Mouse (Mus musculus) embryonic facial prominence, embryonic 10.5 days (tissue): Measurements from ENCODE around the gene Pde6g. TPM values are rescaled to one million over a fixed set of nuclear protein-coding genes. Genes with fewer than 3 reads are reported as not detected.
A peak's percentile ranks its signal among the peaks of the same experiment; 100 is the strongest.

Experiments
- DNase-seq: peaks from one replicate; pipeline ENCODE4 v3.0.0-alpha.2; 2017; ENCODE audit warnings: low spot score
- H3K27ac ChIP-seq: fragments of 300-500 bp; sonication (generic); replicated peaks from 2 replicates; pipeline ENCODE4 v1.5.1; 2016; ENCODE audit warnings: mild to moderate bottlenecking
- H3K27me3 ChIP-seq: fragments of 300-500 bp; sonication (generic); replicated peaks from 2 replicates; pipeline ENCODE4 v1.6.1; 2016; ENCODE audit warnings: low read depth, mild to moderate bottlenecking; ENCODE audit not compliant: poor library complexity, severe bottlenecking
- H3K36me3 ChIP-seq: fragments of 300-500 bp; sonication (generic); replicated peaks from 2 replicates; pipeline ENCODE4 v1.6.1; 2016; ENCODE audit warnings: mild to moderate bottlenecking, moderate library complexity
- H3K4me1 ChIP-seq: fragments of 300-500 bp; sonication (generic); 2 replicates; pipeline ENCODE4 v1.6.1; 2016
- H3K4me3 ChIP-seq: fragments of 300-500 bp; sonication (generic); 2 replicates; pipeline ENCODE4 v1.5.1; 2016; ENCODE audit warnings: mild to moderate bottlenecking, moderate library complexity
- H3K9me3 ChIP-seq: fragments of 300-500 bp; sonication (generic); 2 replicates; pipeline ENCODE4 v1.6.1; 2016; ENCODE audit warnings: mild to moderate bottlenecking
- WGBS: fragments of 180-500 bp; shearing (Covaris S2); methylation state at CpG from one replicate; pipeline ENCODE4 v1.1.7; 2016; 5-methylcytosine and 5-hydroxymethylcytosine counted together
- polyA plus RNA-seq: library from polyadenylated mRNA; unstranded; fragments of >200 nt; fragmentation: Nextera tagmentation; extraction: Ambion mirVana; gene quantifications from 2 replicates; pipeline ENCODE4 v1.2.1, GENCODE M21; 2016

The Pde6g gene
- polyA plus RNA-seq, 1 experiment from 2014 or later, result 0.44 TPM

DNA sequence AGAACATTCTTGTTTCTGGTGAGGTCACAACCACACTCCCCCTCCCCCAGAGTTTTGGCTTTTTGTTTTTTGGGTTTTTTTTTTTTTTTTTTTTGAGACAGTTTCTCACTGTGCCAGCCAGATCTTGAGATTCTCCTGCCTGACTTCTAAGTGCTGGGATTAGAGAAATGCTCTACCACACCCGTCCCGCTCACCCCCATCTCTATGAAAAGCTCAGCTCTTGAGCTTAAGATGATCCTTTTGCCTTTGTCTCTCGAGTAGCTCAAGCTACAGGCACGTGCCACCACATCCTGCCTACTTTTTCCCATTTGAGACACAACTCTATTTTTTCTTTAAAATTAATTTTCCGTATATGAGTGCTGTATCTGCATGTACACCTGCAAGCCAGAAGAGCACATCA is 11.1 kb upstream of the Pde6g start:
- peaks cover 29% of the 10 kb centered on the region for H3K4me1 ChIP-seq
- H3K27me3 ChIP-seq, result no peaks in the 10 kb centered on the region
- WGBS, result 85% methylated on average over 5 of the region's 5 CpGs
- peaks cover 69% of the 10 kb centered on the region for H3K36me3 ChIP-seq
- H3K4me3 ChIP-seq, result no peak overlapping the region
- no peak for DNase-seq
- H3K9me3 ChIP-seq, result no peaks in the 10 kb centered on the region
- no peak overlapping the region for H3K27ac ChIP-seq

GRCm38 (mm10) chr11:120463536-120463935 is 10.2 kb upstream of the Pde6g start:
- Histone ChIP-seq H3K27ac (no peak overlapping the region), H3K27me3 (no peaks in the 10 kb centered on the region), H3K4me3 (no peak overlapping the region), H3K9me3 (no peaks in the 10 kb centered on the region), H3K36me3 (peaks cover 72% of the 10 kb centered on the region), H3K4me1 (peaks cover 33% of the 10 kb centered on the region)
- WGBS, result 92% methylated on average over 2 of the region's 2 CpGs
- no peak for DNase-seq

GRCm38 (mm10) chr11:120458847-120459597 is 5.7 kb upstream of the Pde6g start:
- H3K27ac ChIP-seq, result peak overlapping the region; percentile 93
- H3K4me3 ChIP-seq, result peak overlapping the region; percentile 94
- H3K27me3 ChIP-seq, result no peaks in the 10 kb centered on the region
- no peak for DNase-seq
- peaks cover 60% of the 10 kb centered on the region for H3K36me3 ChIP-seq
- H3K9me3 ChIP-seq, result no peaks in the 10 kb centered on the region
- 63% methylated on average over 6 of the region's 6 CpGs for WGBS
- H3K4me1 ChIP-seq, result peaks cover 28% of the 10 kb centered on the region

DNA sequence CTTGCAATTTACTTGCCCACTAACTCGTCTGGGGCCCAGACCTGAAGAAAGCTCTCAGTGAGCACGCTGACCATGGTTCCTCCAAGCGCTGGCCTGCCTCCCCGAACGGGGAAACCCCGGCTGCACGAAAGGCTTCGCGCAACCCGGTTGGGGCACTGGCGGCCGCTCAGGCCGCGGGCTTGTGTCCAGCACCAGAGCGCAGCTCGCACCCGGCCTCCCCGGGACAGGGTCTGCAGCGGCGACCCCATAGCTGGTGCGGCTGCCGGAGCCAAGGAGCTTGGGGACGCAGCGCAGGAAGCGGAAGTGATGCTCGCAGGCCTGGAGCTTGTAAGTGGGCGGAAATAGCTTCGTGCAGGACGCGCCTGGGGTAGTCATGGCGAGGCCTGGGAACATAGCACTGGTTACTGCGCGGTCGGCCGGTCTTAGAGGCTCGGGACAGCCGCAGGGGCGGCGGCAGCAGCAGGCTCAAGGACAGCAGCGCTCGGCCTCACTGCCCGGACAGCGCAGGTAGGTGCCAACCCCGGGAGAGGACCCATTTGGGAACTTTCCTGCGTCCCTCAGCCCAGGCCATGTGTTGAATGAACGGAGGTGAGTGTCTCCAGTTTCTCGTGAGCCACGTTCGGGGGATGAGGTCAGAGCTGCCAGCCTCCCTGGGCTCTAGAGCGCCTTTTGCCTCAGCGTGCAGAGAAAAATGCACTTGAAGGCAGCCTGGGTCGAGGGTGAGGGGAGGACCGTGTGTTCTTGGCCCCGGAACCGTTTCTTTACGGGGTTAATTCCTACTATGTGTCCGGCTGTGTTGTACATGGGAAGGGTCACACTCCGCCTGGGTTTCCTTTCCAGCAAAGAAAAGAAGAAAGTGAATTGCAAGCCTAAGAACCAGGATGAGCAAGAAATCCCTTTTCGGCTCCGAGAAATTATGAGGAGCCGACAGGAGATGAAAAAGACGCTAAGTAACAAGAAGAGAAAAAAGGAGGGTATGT is 4.8 kb upstream of the Pde6g start, which contains the start of the genes Oxld1 and Ccdc137:
Gene Oxld1 (minus strand): TSS at position 297 of the 980 bp plus-strand sequence.
Gene Ccdc137 (plus strand): TSS at position 344 of the 980 bp plus-strand sequence.
- Histone ChIP-seq H3K9me3 (no peaks in the 10 kb centered on the region), H3K4me1 (peaks cover 28% of the 10 kb centered on the region), H3K27me3 (no peaks in the 10 kb centered on the region), H3K4me3 (peak within 1 kb of the TSS; percentile 94), H3K36me3 (peaks cover 50% of the 10 kb centered on the region), H3K27ac (peak within 1 kb of the TSS; percentile 93)
- DNase-seq, result peak; percentile 90
- 4% methylated on average over 62 of the region's 62 CpGs for WGBS

DNA sequence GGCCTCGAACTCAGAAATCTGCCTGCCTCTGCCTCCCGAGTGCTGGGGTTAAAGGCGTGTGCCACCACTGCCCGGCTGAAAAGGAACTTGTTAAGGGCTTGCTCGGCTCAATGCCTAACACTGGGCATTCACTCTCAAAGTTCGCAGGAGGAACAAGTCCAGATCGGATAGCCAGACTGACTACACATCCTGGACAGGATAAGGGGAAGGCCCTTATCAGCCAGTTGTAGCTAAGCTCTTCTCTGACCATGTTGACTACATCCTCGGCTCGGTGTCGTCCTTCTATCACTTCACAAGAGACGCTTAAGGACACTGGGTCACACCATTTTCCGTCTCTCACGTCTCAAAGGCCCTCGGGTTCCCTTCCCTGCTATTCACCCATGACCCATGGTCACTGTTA is 4.1 kb upstream of the Pde6g start:
- H3K27ac ChIP-seq, result peak overlapping the region; percentile 93
- no peaks in the 10 kb centered on the region for H3K27me3 ChIP-seq
- no peaks in the 10 kb centered on the region for H3K9me3 ChIP-seq
- peaks cover 43% of the 10 kb centered on the region for H3K36me3 ChIP-seq
- peaks cover 28% of the 10 kb centered on the region for H3K4me1 ChIP-seq
- peak overlapping the region; percentile 94 for H3K4me3 ChIP-seq
- no peak for DNase-seq
- 40% methylated on average over 14 of the region's 14 CpGs for WGBS

DNA sequence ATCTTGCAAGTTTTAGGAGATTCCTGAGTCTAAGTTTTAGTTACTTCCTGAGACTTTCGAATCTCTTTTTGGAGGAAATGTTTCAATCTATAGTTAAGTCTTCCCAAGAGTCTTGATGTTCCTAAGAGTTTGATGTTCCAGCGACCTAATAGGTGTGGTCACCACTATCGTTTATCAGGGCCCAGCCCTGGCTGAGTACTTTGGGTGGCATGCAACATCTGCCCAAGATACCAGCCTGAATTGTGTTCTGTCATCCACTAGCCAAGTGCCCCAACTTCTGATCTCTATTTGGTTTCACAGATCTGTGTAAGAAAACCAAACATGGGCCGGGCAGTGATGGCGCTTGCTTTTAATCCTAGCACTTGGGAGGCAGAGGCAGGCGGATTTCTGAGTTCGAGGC is 2.1 kb upstream of the Pde6g start:
- DNase-seq, result no peak
- Histone ChIP-seq H3K27me3 (no peaks in the 10 kb centered on the region), H3K27ac (no peak overlapping the region), H3K36me3 (peaks cover 24% of the 10 kb centered on the region), H3K4me3 (no peak overlapping the region), H3K9me3 (no peaks in the 10 kb centered on the region), H3K4me1 (peaks cover 28% of the 10 kb centered on the region)
- 93% methylated on average over 7 of the region's 7 CpGs for whole genome bisulfite sequencing

- H3K9me3 ChIP-seq, result no peaks in the 10 kb centered on the region
- H3K4me1 ChIP-seq, result peaks cover 28% of the 10 kb centered on the region
- DNase-seq, result no peak
- peaks cover 20% of the 10 kb centered on the region for H3K36me3 ChIP-seq
- H3K4me3 ChIP-seq, result no peak overlapping the region
- 87% methylated on average over 4 of the region's 4 CpGs for WGBS
- H3K27me3 ChIP-seq, result no peaks in the 10 kb centered on the region
- H3K27ac ChIP-seq, result no peak overlapping the region
Measured at GRCm38 (mm10) chr11:120454965-120455364, 1.7 kb upstream of the Pde6g start.

GRCm38 (mm10) chr11:120452246-120452645 is 1.1 kb downstream of the Pde6g start:
- no peaks in the 10 kb centered on the region for H3K9me3 ChIP-seq
- H3K27ac ChIP-seq, result no peak overlapping the region
- H3K4me3 ChIP-seq, result no peak overlapping the region
- 68% methylated on average over 3 of the region's 3 CpGs for WGBS
- peaks cover 9% of the 10 kb centered on the region; the same call in 1 of the 2 replicates for H3K36me3 ChIP-seq
- peaks cover 18% of the 10 kb centered on the region for H3K4me1 ChIP-seq
- no peaks in the 10 kb centered on the region for H3K27me3 ChIP-seq
- DNase-seq, result no peak

DNA sequence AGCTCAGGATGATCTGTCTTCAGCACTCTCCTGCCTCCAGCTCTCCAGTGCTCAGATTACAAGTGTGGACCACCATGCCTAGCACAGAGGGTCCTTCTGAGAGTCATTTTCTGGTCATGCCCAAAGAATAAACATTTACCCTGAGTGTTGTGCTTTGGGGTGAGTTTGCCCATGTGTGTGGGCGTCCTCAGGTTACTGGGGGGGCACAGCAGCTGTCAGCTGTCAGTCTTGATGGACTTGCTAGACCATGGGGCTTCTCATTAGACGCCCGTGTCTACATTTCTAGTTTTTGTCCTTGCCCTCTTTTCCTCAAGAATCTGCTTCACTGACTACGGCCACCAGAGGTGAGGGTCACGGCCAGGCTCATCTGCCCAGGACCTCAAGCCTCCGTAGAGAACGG is 6.1 kb downstream of the Pde6g start:
- no peak for DNase-seq
- H3K27ac ChIP-seq, result no peak overlapping the region
- H3K4me1 ChIP-seq, result peaks cover 17% of the 10 kb centered on the region
- H3K27me3 ChIP-seq, result no peaks in the 10 kb centered on the region; the same call in 1 of the 2 replicates
- no peaks in the 10 kb centered on the region for H3K9me3 ChIP-seq
- H3K4me3 ChIP-seq, result no peak overlapping the region
- 78% methylated on average over 7 of the region's 7 CpGs for WGBS
- no peaks in the 10 kb centered on the region for H3K36me3 ChIP-seq

DNA sequence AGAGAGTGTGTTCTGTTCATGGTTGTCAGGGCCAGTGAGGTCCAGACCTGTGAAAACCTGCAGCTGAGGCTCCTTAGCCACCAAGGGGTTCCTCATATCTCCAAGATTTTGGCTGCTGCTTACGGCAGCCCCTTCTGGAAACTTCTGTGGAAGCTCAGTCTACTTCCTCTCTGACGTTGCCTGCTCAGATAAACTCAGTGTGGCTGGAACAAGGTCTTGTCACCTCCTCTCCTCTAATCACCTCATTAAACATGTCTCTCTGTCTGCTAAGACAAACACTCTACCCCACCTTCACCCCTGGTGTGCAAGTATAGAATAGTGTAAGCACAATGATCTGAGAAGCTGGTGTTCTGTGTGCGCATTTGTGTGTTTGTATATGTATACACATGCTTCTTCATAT is 7.8 kb downstream of the Pde6g start:
- H3K27me3 ChIP-seq, result no peaks in the 10 kb centered on the region; the same call in 1 of the 2 replicates
- H3K27ac ChIP-seq, result no peak overlapping the region
- H3K4me1 ChIP-seq, result peaks cover 17% of the 10 kb centered on the region
- H3K36me3 ChIP-seq, result no peaks in the 10 kb centered on the region
- no peak for DNase-seq
- H3K9me3 ChIP-seq, result no peaks in the 10 kb centered on the region
- WGBS, result 85% methylated on average over 3 of the region's 3 CpGs
- H3K4me3 ChIP-seq, result no peak overlapping the region

- 64% methylated on average over 6 of the region's 6 CpGs for WGBS
- Histone ChIP-seq H3K27me3 (no peaks in the 10 kb centered on the region; the same call in 1 of the 2 replicates), H3K4me3 (no peak overlapping the region; the same call in 1 of the 2 replicates), H3K4me1 (peaks cover 17% of the 10 kb centered on the region), H3K36me3 (no peaks in the 10 kb centered on the region), H3K27ac (no peak overlapping the region), H3K9me3 (no peaks in the 10 kb centered on the region)
- DNase-seq, result no peak
Measured at GRCm38 (mm10) chr11:120444106-120444505, 9.2 kb downstream of the Pde6g start.

GRCm38 (mm10) chr11:120442765-120443280 is 10.5 kb downstream of the Pde6g start:
- Histone ChIP-seq H3K27ac (no peak overlapping the region), H3K4me3 (no peak overlapping the region), H3K4me1 (peaks cover 7% of the 10 kb centered on the region), H3K36me3 (no peaks in the 10 kb centered on the region), H3K9me3 (no peaks in the 10 kb centered on the region), H3K27me3 (no peaks in the 10 kb centered on the region; the same call in 1 of the 2 replicates)
- WGBS, result 87% methylated on average over 3 of the region's 3 CpGs
- no peak for DNase-seq
